Mouse (Mus musculus): ENCODE data around the gene Ckap5.

The Ckap5 gene

DNA sequence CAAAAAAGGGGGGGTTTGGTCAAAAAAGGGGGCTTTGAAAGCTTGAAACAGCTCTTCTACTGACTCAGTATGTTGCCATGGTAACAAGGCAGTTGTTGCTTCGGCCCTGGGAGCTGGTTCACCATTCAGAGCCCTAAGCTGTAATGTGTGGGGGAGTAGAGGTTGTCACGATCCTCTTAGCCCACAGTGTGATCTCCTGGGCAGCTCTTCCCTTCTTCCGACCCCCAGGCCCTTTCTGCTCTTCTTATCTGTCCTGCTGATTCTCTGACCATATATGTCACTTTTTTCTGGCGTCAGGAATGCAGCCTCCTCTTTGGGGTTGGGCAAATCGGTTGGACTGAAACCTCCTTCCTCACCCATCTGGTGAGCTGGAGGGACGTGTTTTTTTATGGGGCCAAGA, 126.3 kb downstream of the Ckap5 start:
- ATAC-seq (ENCODE audit: low TSS enrichment): peak; percentile 38

- no peak for ATAC-seq (ENCODE audit: low TSS enrichment)
These were observed 128.8 kb downstream of the Ckap5 start for GRCm38 (mm10) chr2:91655388-91655787.

GRCm38 (mm10) chr2:91655827-91656226, 129.3 kb downstream of the Ckap5 start:
- ATAC-seq (ENCODE audit: low TSS enrichment): no peak

GRCm38 (mm10) chr2:91656774-91657173, 130.2 kb downstream of the Ckap5 start:
- no peak for ATAC-seq (ENCODE audit: low TSS enrichment)

GRCm38 (mm10) chr2:91659657-91660056, 133.1 kb downstream of the Ckap5 start:
- no peak for ATAC-seq (ENCODE audit: low TSS enrichment)

DNA sequence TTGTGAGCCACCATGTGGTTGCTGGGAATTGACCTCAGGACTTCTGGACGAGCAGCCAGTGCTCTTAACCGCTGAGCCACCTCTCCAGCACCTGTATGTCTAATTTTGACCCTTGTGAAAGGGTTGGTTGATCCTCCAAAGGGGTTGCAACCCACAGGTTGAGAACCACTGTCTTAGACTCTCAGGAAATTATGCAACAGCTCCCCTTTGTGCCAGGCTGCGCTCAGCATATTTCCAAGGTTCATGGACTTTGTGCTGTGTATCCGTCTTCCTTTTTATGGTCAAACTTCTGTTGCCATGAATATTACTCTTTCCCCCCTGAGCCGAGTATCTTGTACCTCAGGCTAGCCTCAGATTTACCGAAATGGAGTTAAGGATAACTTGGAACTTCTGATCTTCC, 134.4 kb downstream of the Ckap5 start:
- no peak for ATAC-seq (ENCODE audit: low TSS enrichment)

DNA sequence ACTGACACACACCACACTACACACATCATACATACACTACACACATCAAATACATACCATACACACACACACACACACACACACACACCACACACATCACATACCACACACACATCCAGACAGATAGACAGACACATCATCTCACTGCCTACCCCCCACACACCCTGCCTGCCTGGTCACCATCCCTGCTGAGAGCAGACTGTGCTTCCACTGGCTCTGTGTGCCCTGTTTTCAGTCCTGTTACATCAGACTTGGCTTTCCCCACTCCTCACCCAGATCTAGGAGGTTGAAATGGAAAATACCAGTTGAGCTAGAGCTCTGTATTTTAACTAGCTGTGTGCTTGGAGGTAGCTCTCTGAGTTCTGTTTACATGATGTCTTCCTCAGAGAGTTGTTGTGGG, 138.2 kb downstream of the Ckap5 start:
- peak; percentile 88 for ATAC-seq (ENCODE audit: low TSS enrichment)

GRCm38 (mm10) chr2:91666386-91666910, 139.9 kb downstream of the Ckap5 start:
- ATAC-seq (ENCODE audit: low TSS enrichment): no peak

DNA sequence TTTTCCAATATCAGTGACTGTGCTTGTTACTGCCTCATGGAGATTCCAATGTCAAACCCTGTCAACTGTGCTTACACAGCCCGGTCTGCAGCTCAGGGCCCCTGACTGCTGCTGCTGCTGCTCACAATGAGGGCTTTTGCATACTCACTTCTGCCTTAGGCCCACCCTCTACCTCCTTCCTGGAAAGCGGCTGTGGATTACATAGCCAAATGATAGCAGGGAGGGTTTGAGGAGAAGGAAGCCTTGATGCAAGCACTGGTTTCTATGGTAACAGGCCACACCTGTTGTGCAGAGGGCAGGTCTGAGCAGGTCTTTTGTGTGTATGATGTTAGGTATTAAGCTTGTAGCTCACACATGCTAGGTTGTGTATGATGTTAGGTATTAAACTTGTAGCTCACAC, 141.2 kb downstream of the Ckap5 start:
- no peak for ATAC-seq (ENCODE audit: low TSS enrichment)

DNA sequence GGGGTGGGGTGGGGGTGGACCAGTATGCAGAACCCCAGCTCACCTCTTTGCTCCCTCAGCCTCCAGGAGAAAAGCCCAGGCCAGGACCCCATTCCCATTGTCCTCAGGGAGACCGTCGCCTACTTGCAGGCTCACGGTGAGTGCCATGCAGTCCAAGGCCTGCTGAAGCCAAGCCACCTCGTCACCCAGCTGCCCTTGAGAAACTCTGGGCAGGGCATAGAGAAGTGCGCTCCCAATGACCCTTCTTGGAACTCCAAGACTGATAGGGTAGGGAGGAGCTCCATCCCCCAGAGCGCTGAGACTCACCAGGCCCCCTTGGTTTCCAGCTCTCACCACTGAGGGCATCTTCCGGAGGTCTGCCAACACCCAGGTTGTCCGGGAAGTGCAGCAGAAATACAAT, 142.8 kb downstream of the Ckap5 start:
- no peak for ATAC-seq (ENCODE audit: low TSS enrichment)

GRCm38 (mm10) chr2:91670038-91670437, 143.5 kb downstream of the Ckap5 start:
- no peak for ATAC-seq (ENCODE audit: low TSS enrichment)
